Mouse (Mus musculus) forelimb bud, embryonic 11.5 days (tissue): ENCODE measurements at regions not wholly inside any gene's neighbourhood (a gene's known extent, or its start where the extent isn't known, plus 50 kb on each side); places are given as distances from the start of the nearest gene placed in this dataset.

ENCODE experiments used
- DNase-seq: peaks from one replicate; pipeline ENCODE4 v3.0.0-alpha.2; 2012; ENCODE audit warnings: low read depth, low spot score

GRCm38 (mm10) chr9:62220451-62220850, 61.6 kb downstream of the Spesp1 start:
- no peak for DNase-seq

GRCm38 (mm10) chr9:62215151-62215859, 66.7 kb downstream of the Spesp1 start:
- DNase-seq: no peak

GRCm38 (mm10) chr9:62214546-62214945, 67.5 kb downstream of the Spesp1 start:
- DNase-seq: no peak

- DNase-seq: no peak
Observed at GRCm38 (mm10) chr9:62212615-62213014, 69.4 kb downstream of the Spesp1 start.

- no peak for DNase-seq
Observed at GRCm38 (mm10) chr9:62210815-62211214, 71.2 kb downstream of the Spesp1 start.

- no peak for DNase-seq
Observed at GRCm38 (mm10) chr9:62208436-62208835, 73.6 kb downstream of the Spesp1 start.

GRCm38 (mm10) chr9:62205264-62205663, 76.7 kb downstream of the Spesp1 start:
- no peak for DNase-seq

- no peak for DNase-seq
Observed at GRCm38 (mm10) chr9:62203556-62203955, 78.5 kb downstream of the Spesp1 start.

GRCm38 (mm10) chr9:62202331-62202730, 79.7 kb downstream of the Spesp1 start:
- DNase-seq: no peak

- DNase-seq: no peak
Observed at GRCm38 (mm10) chr9:62197486-62197885, 75.0 kb upstream of the Glce start.

- DNase-seq: no peak
Observed at GRCm38 (mm10) chr9:62192424-62192892, 70.0 kb upstream of the Glce start.

GRCm38 (mm10) chr9:62190474-62190873, 68.0 kb upstream of the Glce start:
- DNase-seq: no peak

- DNase-seq: no peak
Observed at GRCm38 (mm10) chr9:62188835-62189234, 66.4 kb upstream of the Glce start.

GRCm38 (mm10) chr9:62188379-62188778, 65.9 kb upstream of the Glce start:
- DNase-seq: no peak

GRCm38 (mm10) chr9:62186886-62187285, 64.4 kb upstream of the Glce start:
- DNase-seq: no peak

GRCm38 (mm10) chr9:62185516-62186280, 63.2 kb upstream of the Glce start:
- DNase-seq: no peak

GRCm38 (mm10) chr9:62181182-62181830, 58.9 kb upstream of the Glce start:
- no peak for DNase-seq

- DNase-seq: peak; percentile 43
Observed at GRCm38 (mm10) chr9:62180456-62181181, 58.2 kb upstream of the Glce start.

GRCm38 (mm10) chr9:62174651-62175050, 52.2 kb upstream of the Glce start:
- DNase-seq: no peak
